Mouse (Mus musculus): ENCODE data around the gene Slc8b1.
"Not testable (repeated sequence)": the region's sequence is repeated elsewhere in the genome, so short reads cannot be mapped to it uniquely, and the experiment has no call there.

Slc8b1 gene

DNA sequence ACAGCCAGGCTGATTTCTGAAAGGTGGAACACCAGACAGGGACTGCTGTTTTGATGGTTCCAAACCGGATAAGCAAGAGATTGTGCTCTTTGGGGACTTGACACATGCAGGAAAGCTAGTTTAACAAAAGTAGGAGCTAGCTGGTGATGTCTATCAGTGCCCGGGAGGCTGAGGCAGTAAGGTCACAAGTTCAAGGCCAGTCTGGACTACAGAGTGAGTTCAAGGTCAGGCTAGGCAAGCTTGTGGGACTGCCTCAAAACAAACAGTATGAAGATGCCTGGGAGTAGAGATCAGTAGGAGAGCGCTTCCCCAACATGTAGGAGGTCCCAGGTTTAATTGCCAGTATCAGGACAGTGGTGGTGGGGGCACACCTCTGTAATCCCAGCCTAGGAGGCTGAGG is 13.9 kb upstream of the Slc8b1 start:
- DNase-seq = no peak

DNA sequence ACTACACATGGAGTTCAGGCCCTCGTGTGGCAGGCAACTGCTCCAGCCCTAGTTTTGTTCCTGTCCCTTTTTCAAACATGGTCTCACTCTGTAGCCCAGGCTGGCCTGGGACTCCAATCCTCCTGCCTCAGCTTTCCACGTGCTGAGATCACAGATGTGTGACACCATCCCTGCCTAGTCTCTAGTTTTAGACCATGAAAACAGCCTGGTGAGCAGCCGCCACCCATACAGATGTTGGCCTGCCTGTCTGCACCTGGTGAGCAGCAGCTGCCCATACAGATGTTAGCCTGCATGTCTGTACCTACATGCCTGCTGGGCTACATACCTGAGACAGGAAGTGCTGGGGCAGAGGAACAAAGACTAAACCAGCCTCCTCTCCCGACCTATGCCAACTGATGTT is 11.8 kb upstream of the Slc8b1 start:
- no peak for DNase-seq

DNA sequence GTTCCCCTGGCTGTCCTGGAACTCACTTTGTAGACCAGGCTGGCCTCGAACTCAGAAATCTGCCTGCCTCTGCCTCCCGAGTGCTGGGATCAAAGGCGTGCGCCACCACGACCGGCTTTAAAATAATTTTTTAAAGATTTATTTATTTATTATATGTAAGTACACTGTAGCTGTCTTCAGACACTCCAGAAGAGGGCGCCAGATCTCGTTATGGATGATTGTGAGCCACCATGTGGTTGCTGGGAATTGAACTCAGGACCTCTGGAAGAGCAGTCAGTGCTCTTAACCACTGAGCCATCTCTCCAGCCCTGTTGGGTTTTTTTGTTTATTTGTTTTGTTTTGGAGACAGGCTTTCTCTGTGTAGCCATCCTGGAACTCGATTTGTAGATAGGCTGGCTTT is 10.4 kb upstream of the Slc8b1 start:
- DNase-seq = not testable (repeated sequence)

DNA sequence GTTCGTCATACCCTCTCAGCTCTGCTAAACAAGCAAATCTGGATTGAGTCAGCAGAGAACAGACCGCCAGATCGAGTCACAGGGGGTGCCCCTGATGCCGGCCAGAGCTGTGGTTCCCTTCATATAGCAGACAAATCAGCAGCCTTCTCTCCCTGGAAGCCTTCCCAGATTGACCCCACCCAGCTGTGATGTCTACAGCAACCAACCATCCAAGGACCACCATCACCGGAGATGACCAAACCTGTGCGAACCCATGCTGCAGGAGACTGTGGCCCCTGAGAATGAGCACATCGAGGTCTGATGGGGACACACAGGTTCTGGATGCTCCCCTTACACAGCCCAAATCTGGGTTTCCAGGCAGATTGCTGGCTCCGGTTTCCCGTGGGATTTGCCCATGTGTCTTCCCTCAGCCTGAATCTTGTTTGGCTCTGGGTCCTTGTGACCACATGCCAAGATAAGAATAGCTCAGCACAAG is 8.8 kb upstream of the Slc8b1 start:
- DNase-seq = peak; percentile 70

DNA sequence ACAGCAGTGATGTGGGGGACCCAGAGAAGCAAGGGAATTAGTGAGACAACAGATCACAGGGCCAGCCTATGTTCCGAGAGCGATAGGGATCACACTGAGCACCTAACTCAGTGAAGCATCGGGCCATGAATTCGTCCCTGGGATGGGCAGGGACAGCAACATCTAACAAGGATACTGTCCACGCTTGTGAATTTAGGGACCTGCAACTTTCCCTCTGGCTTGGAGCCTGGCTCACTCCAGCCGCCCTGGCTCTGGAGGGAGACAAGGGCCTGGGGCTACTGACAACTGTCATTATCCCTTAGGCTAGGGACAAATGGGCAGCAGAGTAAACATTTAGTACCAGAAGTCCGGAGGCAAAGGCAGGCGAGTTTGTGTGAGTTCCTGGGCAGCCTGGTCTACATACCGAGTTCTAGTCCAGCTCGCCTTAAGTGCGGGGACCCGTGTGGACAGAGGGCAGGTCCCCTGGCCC is 8.3 kb upstream of the Slc8b1 start:
- no peak for DNase-seq

DNA sequence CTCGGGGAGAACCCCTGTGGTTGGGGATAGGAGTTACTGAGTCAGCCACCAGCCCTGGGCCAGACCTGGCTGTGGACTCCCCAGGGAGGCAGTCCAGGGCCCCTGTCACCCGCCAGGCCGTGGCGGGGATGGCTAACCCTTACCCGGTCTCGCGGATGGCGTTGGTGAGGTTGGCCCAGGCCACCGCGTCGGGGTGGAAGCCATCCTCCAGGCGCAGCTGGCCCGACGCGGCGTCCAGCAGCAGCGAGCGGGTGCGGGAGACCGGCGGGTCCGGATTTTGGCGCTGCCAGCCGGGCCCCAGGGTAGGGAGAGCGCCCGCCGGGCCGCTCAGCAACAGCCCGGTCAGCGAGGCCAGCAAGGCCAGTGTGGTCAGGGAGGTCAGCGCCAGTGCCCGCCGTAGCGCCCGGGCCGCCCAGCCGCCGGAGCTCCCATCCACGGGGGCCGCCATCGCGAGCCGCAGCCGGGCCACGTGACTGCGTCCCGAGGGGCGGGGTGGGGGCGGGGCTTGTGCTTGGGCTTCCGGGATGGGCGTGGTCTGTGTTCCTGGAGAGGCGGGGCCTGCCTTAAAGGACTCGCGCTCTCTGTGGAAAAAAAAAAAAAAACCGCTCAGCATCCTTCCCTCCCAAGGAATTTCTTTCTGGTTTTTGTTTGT is 7.7 kb upstream of the Slc8b1 start, which contains the start of gene Plbd2:
Gene Plbd2 (minus strand): TSS at position 482 of the 652 bp plus-strand sequence.
- DNase-seq = peak; percentile 77

DNA sequence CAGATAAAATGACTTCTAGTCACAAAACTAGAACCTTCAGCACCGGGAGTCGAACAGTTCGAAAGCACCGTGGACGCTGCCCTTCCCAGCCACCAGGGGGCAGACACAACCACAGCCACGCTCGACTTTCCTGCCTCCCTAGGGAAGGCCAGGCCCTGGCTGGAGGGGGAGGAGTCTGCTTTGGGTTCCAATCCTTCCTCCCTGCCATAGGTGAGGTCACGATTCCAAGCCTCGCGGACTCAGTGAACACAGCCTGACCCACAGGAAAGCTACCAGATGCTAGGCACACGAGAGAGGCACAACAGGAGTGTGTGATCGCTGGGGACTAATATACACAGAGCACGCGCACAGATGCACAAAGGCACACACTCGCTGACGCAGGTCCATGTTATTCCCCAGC is 5.6 kb upstream of the Slc8b1 start:
- peak; percentile 62 for DNase-seq

DNA sequence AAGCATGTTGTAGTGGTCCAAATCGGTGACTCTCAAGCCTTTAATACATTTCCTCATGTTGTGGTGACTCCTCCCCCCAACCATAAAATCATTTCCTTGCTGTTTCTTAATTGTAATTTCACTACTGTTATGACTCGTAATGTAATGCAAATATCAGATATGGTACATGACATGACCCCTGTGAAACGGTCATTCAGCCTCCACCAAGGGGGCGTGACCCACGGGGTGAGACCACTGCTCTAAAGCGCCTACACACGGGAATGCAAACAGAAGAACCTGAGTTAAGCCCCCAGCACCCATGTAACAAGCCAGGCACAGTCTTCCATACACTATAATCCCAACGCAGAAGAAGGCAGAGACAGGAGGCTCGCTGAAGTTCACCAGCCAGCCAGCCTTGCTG is 5.2 kb upstream of the Slc8b1 start:
- no peak for DNase-seq

DNA sequence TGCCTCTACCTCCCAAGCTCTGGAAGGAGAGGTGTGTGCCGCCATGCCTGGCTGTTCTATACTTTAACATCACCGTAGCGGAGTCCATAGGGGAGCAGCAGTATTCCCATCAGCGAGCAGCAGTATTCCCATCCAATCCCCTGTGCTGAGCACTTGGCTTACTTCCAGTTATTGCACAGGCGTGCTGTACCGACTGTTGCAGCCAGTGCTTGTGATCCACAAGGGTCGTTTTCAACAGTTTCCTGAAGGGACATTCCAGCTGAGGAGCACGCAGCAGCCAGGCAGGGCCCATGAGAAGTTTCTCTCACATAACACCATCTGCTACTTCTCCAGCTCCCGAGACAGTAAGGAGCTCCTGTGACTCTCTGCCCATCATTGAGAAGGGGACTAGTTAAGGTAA is 4.5 kb upstream of the Slc8b1 start:
- DNase-seq = no peak

DNA sequence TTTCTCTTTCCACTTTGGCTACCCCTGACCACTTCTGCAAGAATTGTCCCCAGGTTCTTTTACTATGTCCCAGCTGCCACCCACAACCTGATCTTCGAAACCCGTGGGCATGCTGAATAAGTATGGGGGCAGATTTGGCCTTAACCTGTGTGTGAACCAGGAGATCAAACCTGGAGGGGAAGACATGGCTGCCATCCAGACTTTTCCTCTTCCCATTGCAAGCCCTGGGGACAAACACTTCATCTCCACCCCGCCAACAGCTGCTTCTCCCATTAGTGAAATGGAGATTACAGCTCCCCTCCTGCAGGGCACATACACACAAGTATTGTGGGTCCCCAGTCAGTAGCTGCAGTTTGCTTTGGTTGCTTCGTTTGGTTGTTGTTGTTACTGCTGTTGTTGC is 3.7 kb upstream of the Slc8b1 start:
- no peak for DNase-seq

DNA sequence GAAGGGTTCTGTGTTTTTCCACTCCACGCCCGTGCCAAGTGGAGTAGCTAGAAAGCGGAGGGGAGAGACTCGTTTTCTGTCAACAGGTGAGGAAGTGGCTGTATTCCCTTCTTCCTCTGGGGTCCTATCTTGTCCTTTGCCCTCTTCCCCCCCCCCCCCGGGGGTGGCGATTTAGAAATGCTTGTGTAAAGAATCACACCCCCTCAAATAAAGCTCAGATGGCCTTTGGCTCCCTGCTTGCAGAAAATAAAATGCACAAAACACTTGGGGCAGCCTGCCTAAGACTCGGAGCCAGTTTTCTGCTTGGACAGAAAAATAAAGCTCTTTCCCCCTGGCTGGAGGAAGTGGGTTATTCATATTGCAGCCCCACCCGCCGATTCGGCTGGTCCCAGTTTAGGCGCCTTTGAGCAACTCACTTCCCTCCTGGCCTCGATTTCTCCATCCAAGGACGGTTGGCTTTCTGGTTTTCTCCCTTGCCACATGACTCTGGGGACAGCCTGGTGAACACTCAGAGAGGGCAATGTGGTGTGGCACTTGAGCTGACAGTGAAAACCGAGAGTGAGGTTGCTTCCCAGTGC is 764 bp downstream of the Slc8b1 start:
- no peak for DNase-seq

DNA sequence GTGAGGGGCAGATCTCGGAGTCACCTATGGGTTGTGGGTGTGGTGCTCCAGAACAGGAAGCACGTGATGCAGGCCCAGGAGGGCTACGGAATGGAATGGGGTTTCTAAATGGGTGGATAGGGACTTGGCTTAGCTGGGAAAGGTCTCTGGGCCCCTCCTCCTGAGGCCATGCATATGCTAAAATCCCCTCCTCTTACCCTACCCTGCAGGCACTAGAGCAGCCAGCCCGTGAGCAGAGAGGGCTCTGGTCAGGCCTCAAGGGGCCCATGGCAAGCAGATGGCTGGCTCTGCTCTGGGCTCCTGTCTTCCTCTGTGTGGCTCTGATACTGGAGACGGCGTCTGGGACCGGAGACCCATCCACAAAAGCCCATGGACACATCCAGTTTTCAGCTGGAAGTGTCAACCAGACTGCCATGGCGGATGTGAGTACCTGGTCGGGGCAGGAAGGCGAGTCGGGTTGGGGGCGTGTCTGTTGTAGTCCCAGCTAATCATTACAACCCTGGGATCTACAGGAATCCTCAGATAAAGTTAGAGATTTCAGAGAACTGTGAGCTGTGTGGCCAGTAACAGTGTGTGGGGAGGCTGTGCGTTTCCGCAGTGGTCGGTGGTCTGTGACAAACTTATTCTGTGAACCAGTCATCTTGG is 2.1 kb downstream of the Slc8b1 start:
- DNase-seq = no peak

DNA sequence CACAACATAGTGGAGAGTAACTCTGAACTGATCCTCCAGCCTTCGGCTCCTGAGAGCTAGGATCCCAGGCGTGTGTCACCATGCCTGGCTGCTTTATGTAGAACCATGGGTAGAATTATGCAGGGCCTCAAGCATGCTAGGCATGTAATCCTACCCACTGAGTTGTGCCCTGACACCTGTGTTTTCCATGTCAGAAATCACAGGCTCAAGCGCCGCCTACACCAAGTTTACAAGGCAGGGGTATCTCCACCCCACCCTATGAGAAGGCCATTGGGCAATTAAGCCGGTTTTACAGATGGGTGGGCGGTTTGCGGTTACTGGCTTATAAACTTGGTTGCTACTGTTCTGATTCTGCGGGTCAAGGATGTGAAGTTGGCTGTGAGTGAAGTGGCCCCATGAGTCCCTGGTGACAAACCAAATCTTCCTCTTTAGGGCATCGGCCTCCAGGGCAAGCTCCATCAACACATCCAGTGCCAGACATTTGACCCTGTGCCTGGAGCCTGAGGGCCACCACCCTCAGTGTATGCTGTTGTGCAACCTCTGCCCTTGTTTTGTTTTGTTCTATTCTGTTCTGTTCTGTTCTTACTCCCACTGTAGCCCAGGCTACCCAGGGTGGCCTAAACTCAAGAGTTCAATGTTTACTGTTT is 3.2 kb downstream of the Slc8b1 start:
- DNase-seq = no peak

DNA sequence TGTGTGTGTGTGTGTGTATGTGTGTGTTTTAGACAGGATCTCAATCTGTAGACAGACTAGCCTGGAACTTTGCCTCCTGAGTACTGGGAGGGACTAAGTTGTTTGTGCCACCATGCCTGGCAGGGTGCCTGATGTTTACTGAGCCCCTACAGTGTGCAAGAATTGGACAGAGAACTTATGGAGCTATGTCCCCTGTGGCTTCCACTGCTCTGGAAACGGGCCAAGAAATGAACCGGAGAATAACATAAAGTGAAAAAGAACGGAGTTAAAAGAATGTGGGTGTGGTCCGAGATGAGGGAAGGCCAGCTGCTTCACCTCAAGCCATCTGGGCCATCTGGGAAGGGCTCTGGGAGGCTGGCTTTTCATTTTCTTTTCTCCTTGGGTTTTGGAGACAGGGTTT is 3.8 kb downstream of the Slc8b1 start:
- DNase-seq = no peak

DNA sequence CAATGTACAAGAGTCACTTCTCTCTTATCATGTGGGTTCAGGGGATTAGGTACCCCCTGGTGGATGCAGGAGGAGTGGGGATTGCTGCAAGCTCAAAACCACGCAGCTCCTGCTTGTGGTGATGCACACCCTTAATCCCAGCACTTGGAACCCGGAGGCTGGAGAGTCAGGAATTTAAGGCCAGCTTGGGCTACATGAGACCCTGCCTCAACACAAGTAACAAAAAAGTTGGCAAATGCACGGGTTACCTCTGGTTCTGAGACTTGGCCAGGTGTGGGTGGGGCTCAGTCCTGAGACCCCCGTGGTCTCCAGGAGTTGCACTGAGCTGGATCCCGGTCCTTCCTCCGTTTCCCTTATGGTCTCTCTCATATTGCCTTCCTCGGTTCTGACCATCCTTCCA is 4.5 kb downstream of the Slc8b1 start:
- no peak for DNase-seq

DNA sequence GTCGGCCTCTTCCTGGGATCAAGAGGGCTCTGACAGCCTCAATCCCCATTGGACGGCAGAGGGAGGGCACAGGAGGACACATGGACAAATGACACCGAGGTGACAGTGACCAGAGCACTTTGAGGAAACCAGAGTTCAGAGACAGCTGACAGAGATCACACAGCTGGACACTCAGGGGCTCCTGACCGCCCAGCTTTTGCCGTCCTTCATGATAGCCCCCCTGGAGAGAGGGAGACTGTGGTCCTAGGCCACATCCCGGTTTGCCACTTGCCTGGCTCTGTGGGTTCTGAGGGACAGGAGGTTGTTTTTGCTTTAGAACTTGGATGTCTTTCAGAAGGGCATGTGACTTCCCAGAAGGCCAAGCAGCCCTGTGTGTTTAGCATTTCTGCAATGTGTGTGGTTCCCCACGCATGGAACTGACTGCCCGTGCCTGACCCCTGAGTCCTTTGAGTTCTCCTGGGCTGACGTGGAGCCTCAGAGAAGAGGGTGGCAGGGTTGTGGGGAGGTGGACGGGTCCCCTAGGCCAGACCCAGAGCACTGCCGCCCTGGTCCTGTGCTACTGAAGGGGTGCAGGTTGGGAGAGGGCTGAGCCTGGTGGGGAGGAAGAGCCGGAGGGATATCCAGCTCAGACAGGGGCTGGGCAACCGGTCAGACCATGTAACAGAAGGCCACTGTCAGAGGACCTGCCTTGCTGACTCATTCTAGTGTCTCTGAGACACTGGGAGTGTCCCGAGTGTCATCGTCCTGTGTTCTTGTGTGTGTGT is 5.4 kb downstream of the Slc8b1 start:
- DNase-seq = peak; percentile 31

DNA sequence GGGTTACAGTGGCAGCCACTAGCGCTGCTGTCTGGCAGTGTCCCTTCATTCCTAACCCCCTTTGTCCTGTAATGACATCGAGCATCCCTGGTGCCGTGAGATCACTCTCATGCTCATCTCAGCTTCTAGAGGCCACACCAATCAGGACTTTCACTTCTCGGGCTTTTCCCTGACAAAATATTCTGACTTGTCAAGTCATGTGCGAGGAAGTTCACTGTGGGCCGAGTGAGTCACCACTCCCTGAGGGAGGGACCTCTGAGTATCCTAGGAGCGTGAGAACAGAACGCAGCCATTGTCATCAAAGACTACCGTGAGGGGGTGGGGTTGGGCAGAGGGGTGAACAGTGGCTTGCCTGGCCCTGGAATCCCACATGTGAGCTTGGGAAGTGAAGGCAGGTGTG is 6.6 kb downstream of the Slc8b1 start:
- DNase-seq = peak; percentile 30

DNA sequence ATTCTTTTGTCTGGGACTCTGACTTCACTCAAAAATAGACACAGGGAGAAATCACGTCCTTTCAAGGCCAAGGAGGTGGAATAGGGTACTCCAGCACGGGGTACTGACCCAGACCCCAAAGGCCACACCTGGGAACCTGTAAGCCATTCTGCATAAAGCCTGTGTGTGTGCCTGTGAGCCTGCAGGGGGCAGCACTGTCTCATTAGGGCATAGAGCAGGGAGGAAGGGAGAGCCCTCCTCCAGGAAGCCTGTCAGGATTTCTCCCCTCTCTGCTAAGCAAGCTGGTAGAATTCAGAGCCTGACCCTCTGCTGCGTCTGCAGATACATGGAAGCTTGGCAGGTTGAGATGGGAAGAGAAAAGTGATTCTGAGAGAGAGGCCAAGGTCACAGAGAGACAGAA is 11.7 kb downstream of the Slc8b1 start:
- DNase-seq = no peak

DNA sequence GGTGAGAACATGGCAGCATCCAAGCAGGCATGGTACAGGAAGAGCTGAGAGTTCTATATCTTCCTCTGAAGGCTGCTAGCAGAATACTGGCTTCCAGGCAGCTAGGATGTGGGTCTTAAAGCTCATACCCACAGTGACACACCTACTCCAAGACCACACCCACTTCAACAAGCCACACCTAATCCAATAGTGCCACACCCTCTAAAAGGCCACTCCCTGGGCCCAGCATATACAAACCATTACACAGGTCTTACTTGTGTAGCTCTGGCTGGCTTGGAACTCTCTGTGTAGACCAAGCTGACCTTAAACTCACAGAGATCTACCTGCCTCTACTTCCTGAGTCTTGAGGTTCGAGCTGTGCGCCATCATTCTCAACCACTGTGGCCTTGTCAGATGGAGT is 13.8 kb downstream of the Slc8b1 start:
- DNase-seq = no peak

DNA sequence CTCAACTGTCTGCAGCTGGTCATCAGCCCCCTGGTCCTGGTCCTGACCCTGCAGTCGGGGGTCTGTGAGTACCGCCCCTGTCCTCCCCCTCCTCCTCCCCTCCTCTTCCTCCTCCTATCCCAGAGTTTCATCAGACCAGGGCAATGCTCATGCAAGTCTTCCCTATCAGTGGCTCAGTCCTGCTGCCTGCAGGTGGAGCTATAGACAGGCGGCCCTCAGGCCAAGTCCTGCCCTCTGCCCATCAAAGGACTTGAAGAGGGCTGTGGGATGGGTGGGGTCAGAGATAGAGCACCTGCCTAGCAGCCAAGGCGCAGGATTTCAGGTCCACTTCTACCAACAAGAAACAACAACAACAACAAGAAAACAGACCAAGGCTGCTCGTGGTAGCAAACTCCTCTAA is 14.8 kb downstream of the Slc8b1 start:
- DNase-seq = no peak

DNA sequence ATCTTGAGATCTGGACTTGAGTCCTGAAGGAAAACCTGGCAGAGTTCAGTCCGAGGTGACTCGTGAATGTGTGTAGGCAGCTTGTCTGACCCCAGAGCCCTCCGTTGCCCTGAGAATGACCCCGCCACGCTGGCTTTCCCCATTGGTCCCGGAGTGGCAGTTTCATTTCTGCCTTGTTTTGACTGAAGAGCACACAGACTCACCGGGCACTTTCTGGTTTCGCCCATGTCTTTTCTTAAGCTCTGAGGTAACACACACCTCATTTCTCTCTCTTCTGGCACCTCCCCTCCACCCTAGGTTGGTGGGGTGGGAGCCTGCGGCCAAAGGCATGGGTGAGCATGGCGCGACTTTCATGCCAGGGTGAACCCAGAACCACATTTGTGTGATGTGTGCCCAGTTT is 15.3 kb downstream of the Slc8b1 start:
- DNase-seq = no peak

DNA sequence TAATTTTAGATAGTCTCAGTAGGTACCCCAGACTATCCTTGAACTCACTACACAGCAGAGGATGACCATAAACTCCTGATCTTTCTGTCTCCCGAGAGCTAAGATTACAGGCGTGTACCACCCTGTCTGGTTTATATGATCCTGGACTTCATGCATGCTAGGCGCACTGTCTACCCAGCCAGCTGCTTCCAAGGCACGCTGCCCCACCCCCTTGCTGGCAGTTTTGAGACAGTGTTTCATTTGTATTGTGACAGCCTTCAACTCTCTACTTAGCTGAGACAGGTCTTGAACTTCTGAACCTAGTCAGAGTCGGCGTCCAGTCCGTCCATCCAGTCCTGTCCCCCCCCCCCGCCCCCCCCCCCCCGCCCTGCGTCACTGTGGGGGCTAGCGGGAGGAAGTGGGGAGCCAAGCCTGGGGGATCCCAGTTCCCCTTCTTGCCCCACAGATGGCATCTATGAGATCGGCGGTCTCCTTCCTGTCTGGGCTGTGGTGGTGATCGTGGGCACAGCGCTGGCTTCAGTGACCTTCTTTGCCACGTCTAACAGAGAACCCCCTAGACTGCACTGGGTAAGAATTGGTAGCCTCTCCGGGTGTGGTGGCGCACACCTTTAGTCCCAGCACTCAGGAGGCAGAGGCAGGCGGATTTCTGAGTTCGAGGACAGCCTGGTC is 16.5 kb downstream of the Slc8b1 start:
- peak; percentile 69 for DNase-seq

DNA sequence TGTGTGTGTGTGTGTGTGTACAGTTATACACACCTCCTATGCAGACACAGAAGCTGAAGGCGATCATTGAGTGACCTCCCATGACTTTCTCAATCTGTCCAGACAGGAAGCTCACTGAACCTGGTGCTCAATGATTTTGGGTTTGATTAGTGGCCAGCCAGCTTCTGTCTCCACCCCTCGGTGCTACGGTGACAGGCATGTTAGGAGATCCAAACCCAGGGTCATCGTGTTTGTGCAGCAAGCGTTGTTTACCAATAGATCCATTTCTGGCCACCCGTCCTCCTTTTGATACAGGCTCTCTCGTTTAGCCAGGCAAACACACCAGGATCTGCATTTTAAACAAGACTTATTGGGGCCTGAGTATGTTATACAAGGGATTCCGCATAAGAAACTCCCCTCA is 20.7 kb downstream of the Slc8b1 start:
- no peak for DNase-seq
